Mouse (Mus musculus) stomach, embryonic 16.5 days (tissue): ENCODE measurements around the gene Ociad1. TPM values are rescaled to one million over a fixed set of nuclear protein-coding genes. Genes with fewer than 3 reads are reported as not detected.
A peak's percentile ranks its signal among the peaks of the same experiment; 100 is the strongest.

Experiments used
- ATAC-seq: fragments of 200-750 bp; cut with Nextera tagmentation; 2 replicates; pipeline ENCODE4 v1.8.0; 2017; ENCODE audit warnings: moderate number of reproducible peaks, moderate TSS enrichment; ENCODE audit not compliant: insufficient read depth, low FRiP score
- H3K27ac ChIP-seq: fragments of 300-500 bp; sonication (generic); 2 replicates; pipeline ENCODE4 v1.5.1; 2014; ENCODE audit warnings: low read length
- H3K27me3 ChIP-seq: fragments of 300-500 bp; sonication (generic); 2 replicates; pipeline ENCODE4 v1.6.1; 2014; ENCODE audit warnings: low read length, control low read depth, mixed read lengths; ENCODE audit not compliant: control insufficient read depth, insufficient read depth
- H3K36me3 ChIP-seq: fragments of 300-500 bp; sonication (generic); 2 replicates; pipeline ENCODE4 v1.6.1; 2014; ENCODE audit warnings: low read length; ENCODE audit not compliant: control insufficient read depth, insufficient read depth
- H3K4me1 ChIP-seq: fragments of 300-500 bp; sonication (generic); 2 replicates; pipeline ENCODE4 v1.6.1; 2014; ENCODE audit warnings: low read length, control low read depth, mixed read lengths; ENCODE audit not compliant: control insufficient read depth, insufficient read depth
- H3K4me2 ChIP-seq: fragments of 300-500 bp; sonication (generic); 2 replicates; pipeline ENCODE4 v1.6.1; 2014; ENCODE audit warnings: low read depth, low read length, mixed read lengths
- H3K4me3 ChIP-seq: fragments of 300-500 bp; sonication (generic); replicated peaks from 2 replicates; pipeline ENCODE4 v1.5.1; 2014; ENCODE audit warnings: mild to moderate bottlenecking, low read length
- H3K9ac ChIP-seq: fragments of 300-500 bp; sonication (generic); 2 replicates; pipeline ENCODE4 v1.6.1; 2014; ENCODE audit warnings: low read length
- H3K9me3 ChIP-seq: fragments of 300-500 bp; sonication (generic); replicated peaks from 2 replicates; pipeline ENCODE4 v1.6.1; 2016; ENCODE audit warnings: low read length, control low read depth; ENCODE audit not compliant: control insufficient read depth
- whole genome bisulfite sequencing: fragments of 180-500 bp; shearing (Covaris S2); extraction: QIAGEN DNeasy Blood & Tissue Kit; methylation state at CpG from one replicate; pipeline ENCODE4 v1.1.7; 2014; 5-methylcytosine and 5-hydroxymethylcytosine counted together
- polyA plus RNA-seq: library from polyadenylated mRNA; unstranded; fragments of >200 nt; fragmentation: Nextera tagmentation; extraction: Ambion mirVana; gene quantifications from 2 replicates; pipeline ENCODE4 v1.2.1, GENCODE M21; 2015

The Ociad1 gene
- polyA plus RNA-seq, 1 experiment from 2014 or later, result 256 TPM

- no peaks in the 10 kb centered on the region for H3K36me3 ChIP-seq
- no peaks in the 10 kb centered on the region for H3K27me3 ChIP-seq
- peaks cover 14% of the 10 kb centered on the region; the same call in 1 of the 2 replicates for H3K4me1 ChIP-seq
- under 1% methylated on average over 44 of the region's 44 CpGs for WGBS
- peak; percentile 99 for ATAC-seq
- H3K4me2 ChIP-seq, result peak within 1 kb of the TSS; percentile 83
- no peaks in the 10 kb centered on the region for H3K9me3 ChIP-seq
- peak within 1 kb of the TSS; percentile 96 for H3K27ac ChIP-seq
- H3K4me3 ChIP-seq, result peak within 1 kb of the TSS; percentile 99
- peak within 1 kb of the TSS; percentile 94 for H3K9ac ChIP-seq
Measured at GRCm38 (mm10) chr5:73256352-73257065, 36.1 kb upstream of the Ociad1 start, which contains the start of gene Fryl. TSS of gene Fryl (minus strand) at chr5:73256619.

- whole genome bisulfite sequencing, result 2% methylated on average over 11 of the region's 11 CpGs
- peak overlapping the region; percentile 72 for H3K9ac ChIP-seq
- H3K36me3 ChIP-seq, result no peaks in the 10 kb centered on the region
- no peaks in the 10 kb centered on the region for H3K27me3 ChIP-seq
- no peaks in the 10 kb centered on the region for H3K9me3 ChIP-seq
- H3K27ac ChIP-seq, result peak overlapping the region; percentile 88
- peaks cover 11% of the 10 kb centered on the region; the same call in 1 of the 2 replicates for H3K4me1 ChIP-seq
- peak overlapping the region; percentile 65 for H3K4me3 ChIP-seq
- peak; percentile 1; the same call in 1 of the 2 replicates for ATAC-seq
- peak overlapping the region; percentile 83 for H3K4me2 ChIP-seq
Measured at GRCm38 (mm10) chr5:73257096-73257495, 35.5 kb upstream of the Ociad1 start.

- peak overlapping the region; percentile 83 for H3K4me2 ChIP-seq
- 0 out of 2 replicates have a peak overlapping the region, but pooled peaks have one; percentile 88 for H3K27ac ChIP-seq
- 41% methylated on average over 8 of the region's 8 CpGs for WGBS
- no peaks in the 10 kb centered on the region for H3K36me3 ChIP-seq
- H3K9ac ChIP-seq, result peak overlapping the region; percentile 72; the same call in 1 of the 2 replicates
- H3K4me3 ChIP-seq, result peak overlapping the region; percentile 65
- no peaks in the 10 kb centered on the region for H3K27me3 ChIP-seq
- peaks cover 11% of the 10 kb centered on the region; the same call in 1 of the 2 replicates for H3K4me1 ChIP-seq
- no peak for ATAC-seq
- H3K9me3 ChIP-seq, result no peaks in the 10 kb centered on the region
Measured at GRCm38 (mm10) chr5:73257723-73258122, 34.9 kb upstream of the Ociad1 start.

GRCm38 (mm10) chr5:73264122-73264521 is 28.5 kb upstream of the Ociad1 start:
- Histone ChIP-seq H3K4me3 (no peak overlapping the region), H3K9me3 (no peaks in the 10 kb centered on the region), H3K27ac (no peak overlapping the region), H3K36me3 (no peaks in the 10 kb centered on the region), H3K27me3 (no peaks in the 10 kb centered on the region), H3K9ac (no peak overlapping the region), H3K4me1 (peaks cover 5% of the 10 kb centered on the region; the same call in 1 of the 2 replicates), H3K4me2 (no peak overlapping the region)
- ATAC-seq, result no peak
- 60% methylated on average over 5 of the region's 5 CpGs for WGBS

GRCm38 (mm10) chr5:73265460-73265859 is 27.1 kb upstream of the Ociad1 start:
- peak; percentile 66 for ATAC-seq
- Histone ChIP-seq H3K36me3 (no peaks in the 10 kb centered on the region), H3K9me3 (no peaks in the 10 kb centered on the region), H3K27ac (no peak overlapping the region), H3K4me2 (no peak overlapping the region), H3K27me3 (no peaks in the 10 kb centered on the region), H3K4me1 (peaks cover 5% of the 10 kb centered on the region; the same call in 1 of the 2 replicates), H3K9ac (no peak overlapping the region), H3K4me3 (no peak overlapping the region)
- 19% methylated on average over 5 of the region's 5 CpGs for WGBS

- Histone ChIP-seq H3K9ac (no peak overlapping the region), H3K4me2 (no peak overlapping the region), H3K4me3 (no peak overlapping the region), H3K27ac (no peak overlapping the region), H3K4me1 (peaks cover 5% of the 10 kb centered on the region; the same call in 1 of the 2 replicates), H3K9me3 (no peaks in the 10 kb centered on the region), H3K27me3 (no peaks in the 10 kb centered on the region), H3K36me3 (no peaks in the 10 kb centered on the region)
- 66% methylated on average over 11 of the region's 11 CpGs for WGBS
- no peak for ATAC-seq
Measured at GRCm38 (mm10) chr5:73268636-73269213, 23.9 kb upstream of the Ociad1 start.

- H3K36me3 ChIP-seq, result no peaks in the 10 kb centered on the region
- no peaks in the 10 kb centered on the region for H3K9me3 ChIP-seq
- no peak for ATAC-seq
- 58% methylated on average over 6 of the region's 6 CpGs for WGBS
- no peak overlapping the region for H3K9ac ChIP-seq
- H3K27ac ChIP-seq, result no peak overlapping the region
- H3K27me3 ChIP-seq, result no peaks in the 10 kb centered on the region
- H3K4me1 ChIP-seq, result peaks cover 5% of the 10 kb centered on the region; the same call in 1 of the 2 replicates
- no peak overlapping the region for H3K4me2 ChIP-seq
- no peak overlapping the region for H3K4me3 ChIP-seq
Measured at GRCm38 (mm10) chr5:73270612-73271011, 22.0 kb upstream of the Ociad1 start.

- Histone ChIP-seq H3K9ac (no peak overlapping the region), H3K27ac (no peak overlapping the region), H3K9me3 (no peaks in the 10 kb centered on the region), H3K27me3 (no peaks in the 10 kb centered on the region), H3K36me3 (no peaks in the 10 kb centered on the region), H3K4me3 (no peak overlapping the region), H3K4me1 (peaks cover 2% of the 10 kb centered on the region; the same call in 1 of the 2 replicates), H3K4me2 (no peak overlapping the region)
- no peak for ATAC-seq
- WGBS, result 68% methylated on average over 4 of the region's 4 CpGs
Measured at GRCm38 (mm10) chr5:73273171-73273570, 19.4 kb upstream of the Ociad1 start.

- peaks cover 8% of the 10 kb centered on the region; the same call in 1 of the 2 replicates for H3K4me1 ChIP-seq
- WGBS, result 78% methylated on average over 2 of the region's 2 CpGs
- H3K9me3 ChIP-seq, result no peaks in the 10 kb centered on the region
- no peak for ATAC-seq
- no peak overlapping the region for H3K4me3 ChIP-seq
- H3K4me2 ChIP-seq, result no peak overlapping the region
- H3K27ac ChIP-seq, result no peak overlapping the region
- H3K9ac ChIP-seq, result no peak overlapping the region
- H3K27me3 ChIP-seq, result no peaks in the 10 kb centered on the region
- H3K36me3 ChIP-seq, result no peaks in the 10 kb centered on the region
Measured at GRCm38 (mm10) chr5:73274941-73275340, 17.6 kb upstream of the Ociad1 start.
